Mouse (Mus musculus) CD4-positive naive resting alpha-beta T cell, adult 76 days (primary cell): Measurements from ENCODE around the gene Dbn1. TPM values are rescaled to one million over a fixed set of nuclear protein-coding genes. Genes with fewer than 3 reads are reported as not detected.

Experiments used
- total RNA-seq: library from RNA; stranded (reverse); gene quantifications from one replicate; pipeline ENCODE4 v1.2.4, GENCODE M21; 2023

Dbn1 gene
- total RNA-seq: 0.23 TPM

GRCm38 (mm10) chr13:55487578-55488498 is at the start of gene Dbn1:
Dbn1 (minus strand) TSS chr13:55488111.

GRCm38 (mm10) chr13:55536194-55537175 is 48.6 kb upstream of the Dbn1 start, which contains the start of gene Ddx41:
Ddx41 (minus strand) TSS chr13:55536658.

DNA sequence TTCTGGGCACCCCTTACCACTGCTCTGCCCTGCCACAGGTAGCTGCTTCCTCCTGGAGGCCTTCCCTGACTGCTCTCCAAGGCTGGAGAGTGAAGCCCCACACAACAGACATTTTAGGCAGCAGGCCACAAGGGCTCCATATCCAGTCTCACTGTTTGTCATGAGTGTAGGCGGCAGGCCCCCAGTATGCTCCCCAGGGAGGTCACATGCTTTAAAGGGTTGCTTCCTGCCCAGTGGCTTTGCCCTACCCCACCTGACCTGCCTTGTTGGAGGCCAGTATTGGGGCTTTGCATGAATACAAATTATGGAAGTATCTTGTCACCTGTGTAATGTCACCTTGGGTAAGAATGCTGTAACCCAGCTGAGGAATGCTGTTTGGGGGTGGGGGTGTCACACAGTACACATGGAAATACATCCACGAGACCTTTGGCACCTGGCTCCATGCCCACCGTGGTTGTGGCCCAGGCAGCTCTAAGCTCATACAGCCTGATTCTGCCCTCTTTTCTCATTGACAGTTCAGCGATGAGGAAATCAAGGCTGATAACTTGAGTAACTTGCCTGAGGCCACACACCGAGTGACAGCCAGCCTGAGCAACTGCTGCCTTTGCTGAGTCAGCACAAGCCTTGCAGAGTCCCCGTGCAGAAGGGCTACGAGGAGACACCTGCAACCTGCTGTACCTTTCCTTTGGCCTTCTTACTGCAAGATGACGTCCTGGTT is 41.4 kb upstream of the Dbn1 start, which contains the start of gene Dok3:
TSS of gene Dok3 (minus strand) at position 99 of the 718 bp plus-strand sequence.

DNA sequence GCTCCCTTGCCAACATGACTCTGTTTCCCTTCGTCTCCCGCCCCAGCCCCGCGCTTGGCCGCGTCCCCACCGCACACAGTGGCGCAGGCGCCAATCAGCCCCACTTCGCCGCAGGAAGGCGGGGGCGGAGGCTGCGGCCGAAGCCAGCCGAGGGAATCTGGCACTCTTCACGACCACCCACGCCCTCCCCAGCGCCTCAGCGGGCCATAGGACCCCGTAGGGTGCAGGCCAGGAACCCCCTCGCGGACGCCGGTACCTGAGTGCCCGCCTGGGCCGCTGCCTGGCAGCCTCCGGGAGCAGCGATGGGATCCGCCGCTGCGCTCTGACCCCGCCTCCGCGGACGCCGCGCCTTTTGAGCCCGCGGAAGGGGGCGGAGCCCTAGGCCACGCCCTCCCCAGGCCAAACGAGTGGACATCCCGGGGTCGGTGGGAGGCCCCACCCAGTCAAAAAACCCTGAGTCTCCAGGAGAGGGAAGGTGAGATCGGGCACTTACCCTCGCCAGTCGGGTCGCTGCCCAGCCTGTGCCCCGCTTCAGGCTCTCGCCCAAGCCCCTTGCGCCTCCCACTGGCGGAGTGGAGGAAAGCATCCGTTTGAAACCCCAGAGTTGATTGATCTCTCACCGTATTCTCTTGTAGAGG is 25.3 kb upstream of the Dbn1 start, which contains the start of gene Pdlim7:
TSS of gene Pdlim7 (minus strand) at position 566 of the 638 bp plus-strand sequence.

GRCm38 (mm10) chr13:55464027-55464884 is 23.7 kb downstream of the Dbn1 start, which contains the start of gene Prr7:
Prr7 (plus strand) TSS chr13:55464267.

DNA sequence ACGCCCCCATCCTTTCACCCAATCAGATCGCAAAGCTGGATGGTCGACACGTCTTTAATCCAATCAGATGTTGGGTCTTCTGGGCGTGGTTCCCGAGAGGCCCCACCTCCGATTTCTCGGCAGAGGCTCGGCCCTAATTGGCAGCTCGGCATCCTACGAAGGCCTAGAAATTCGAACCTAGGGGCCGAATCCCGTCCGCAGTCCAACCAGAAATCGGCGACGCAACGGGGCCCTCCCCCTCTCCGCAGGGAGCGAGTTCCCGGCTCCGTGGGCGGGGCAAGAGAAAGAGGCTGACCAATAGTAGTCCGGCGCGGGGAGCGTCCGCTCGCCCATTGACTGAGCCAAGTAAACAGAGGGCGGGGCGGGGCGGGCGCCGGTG is 43.0 kb downstream of the Dbn1 start, which contains the start of gene Grk6:
TSS of gene Grk6 (plus strand) at position 136 of the 379 bp plus-strand sequence.

GRCm38 (mm10) chr13:55426613-55427012 is 61.3 kb downstream of the Dbn1 start, which contains the start of gene F12:
F12 (minus strand) TSS chr13:55426793.

Other genes starting within 250 kb of the Dbn1 start
- gene Prelid1, start 167.6 kb downstream of the Dbn1 start, total RNA-seq: 144 TPM
- 58.4 TPM for gene Rab24, start 166.2 kb downstream of the Dbn1 start, total RNA-seq
- 0.82 TPM for gene Mxd3, start 158.3 kb downstream of the Dbn1 start, total RNA-seq
- 104 TPM for gene Lman2, start 125.3 kb downstream of the Dbn1 start, total RNA-seq
- 84.0 TPM for gene Rgs14, start 118.4 kb downstream of the Dbn1 start, total RNA-seq
- gene Slc34a1, start 89.9 kb downstream of the Dbn1 start, total RNA-seq: not detected
- gene Pfn3, start 72.9 kb downstream of the Dbn1 start, total RNA-seq: not detected
- gene F12, start 61.3 kb downstream of the Dbn1 start, total RNA-seq: 1.1 TPM
- gene Grk6, start 43.0 kb downstream of the Dbn1 start, total RNA-seq: 405 TPM
- 56.5 TPM for gene Prr7, start 23.8 kb downstream of the Dbn1 start, total RNA-seq
- gene Pdlim7, start 25.6 kb upstream of the Dbn1 start, total RNA-seq: 8.0 TPM
- 20.7 TPM for gene Dok3, start 41.2 kb upstream of the Dbn1 start, total RNA-seq
- gene Ddx41, start 48.5 kb upstream of the Dbn1 start, total RNA-seq: 65.2 TPM
- gene Fam193b, start 83.0 kb upstream of the Dbn1 start, total RNA-seq: 147 TPM
- gene Tmed9, start 85.6 kb upstream of the Dbn1 start, total RNA-seq: 104 TPM
- 21.6 TPM for gene B4galt7, start 111.8 kb upstream of the Dbn1 start, total RNA-seq
- 22.3 TPM for gene Caml, start 134.9 kb upstream of the Dbn1 start, total RNA-seq
- 105 TPM for gene Ddx46, start 146.9 kb upstream of the Dbn1 start, total RNA-seq
- gene B230219D22Rik, start 205.0 kb upstream of the Dbn1 start, total RNA-seq: 31.4 TPM
- 21.5 TPM for gene Txndc15, start 226.5 kb upstream of the Dbn1 start, total RNA-seq
- gene Pcbd2, start 239.3 kb upstream of the Dbn1 start, total RNA-seq: 24.9 TPM